Mouse (Mus musculus) olfactory bulb, adult 2 months (tissue): ENCODE results near the gene Gp9. TPM values are rescaled to one million over a fixed set of nuclear protein-coding genes. Genes with fewer than 3 reads are reported as not detected.

Source experiments
- H3K27ac ChIP-seq: fragments of 200-500 bp; 2 replicates; pipeline ENCODE4 v1.5.1; 2012; ENCODE audit warnings: low read depth, low read length; ENCODE audit not compliant: insufficient read depth
- H3K4me1 ChIP-seq: fragments of 200-500 bp; 2 replicates; pipeline ENCODE4 v1.6.1; 2012; ENCODE audit warnings: low read length; ENCODE audit not compliant: control insufficient read depth, insufficient read depth
- H3K4me3 ChIP-seq: fragments of 200-500 bp; 2 replicates; pipeline ENCODE4 v1.5.1; 2012; ENCODE audit warnings: mild to moderate bottlenecking, low read depth, low read length, moderate library complexity; ENCODE audit not compliant: insufficient read depth
- CTCF ChIP-seq: fragments of 200-500 bp; IDR thresholded peaks from 2 replicates; pipeline ENCODE4 v1.5.1; 2012; ENCODE audit warnings: low read depth, mild to moderate bottlenecking, low read length, moderate library complexity; ENCODE audit not compliant: insufficient read depth
- POLR2A ChIP-seq: fragments of 200-500 bp; IDR thresholded peaks from 2 replicates; pipeline ENCODE4 v1.6.1; 2012; ENCODE audit warnings: mild to moderate bottlenecking, low read depth, low read length, moderate library complexity; ENCODE audit not compliant: insufficient read depth
- whole genome bisulfite sequencing: fragments of 180-500 bp; shearing (Covaris S2); methylation state at CpG from one replicate; pipeline ENCODE4 v1.1.7; 2018; 5-methylcytosine and 5-hydroxymethylcytosine counted together
- polyA plus RNA-seq: library from polyadenylated mRNA; stranded (reverse); fragments of >200 nt; gene quantifications from 2 replicates; pipeline ENCODE4 v1.2.4, GENCODE M21; 2012; ENCODE audit warnings: low replicate concordance; ENCODE audit not compliant: missing spikeins, insufficient read depth, insufficient read length

Gene Gp9
- polyA plus RNA-seq, 1 experiment, result not detected

GRCm38 (mm10) chr6:87736923-87737322, 40.9 kb upstream of the Gp9 start:
- Histone ChIP-seq H3K4me3 (no peak overlapping the region), H3K4me1 (peaks cover 5% of the 10 kb centered on the region), H3K27ac (no peak overlapping the region)
- WGBS, result 90% methylated on average over 4 of the region's 4 CpGs
- TF ChIP-seq POLR2A (no peak), CTCF (no peak)

- Histone ChIP-seq H3K4me1 (no peaks in the 10 kb centered on the region; the same call in 1 of the 2 replicates), H3K4me3 (no peak overlapping the region), H3K27ac (no peak overlapping the region)
- 88% methylated on average over 4 of the region's 4 CpGs for WGBS
- TF ChIP-seq CTCF, result no peak
- TF ChIP-seq POLR2A, result no peak
Observed at GRCm38 (mm10) chr6:87737921-87738626, 39.8 kb upstream of the Gp9 start.

GRCm38 (mm10) chr6:87739898-87740297, 38.0 kb upstream of the Gp9 start:
- 76% methylated on average over 6 of the region's 6 CpGs for WGBS
- TF ChIP-seq POLR2A (no peak), CTCF (no peak)
- Histone ChIP-seq H3K4me3 (no peak overlapping the region), H3K27ac (no peak overlapping the region), H3K4me1 (no peaks in the 10 kb centered on the region)

GRCm38 (mm10) chr6:87740496-87740895, 37.4 kb upstream of the Gp9 start:
- H3K4me3 ChIP-seq, result no peak overlapping the region
- TF ChIP-seq POLR2A, result no peak
- no peak for TF ChIP-seq CTCF

GRCm38 (mm10) chr6:87741978-87742377, 35.9 kb upstream of the Gp9 start:
- H3K4me3 ChIP-seq, result no peak overlapping the region
- H3K4me1 ChIP-seq, result no peaks in the 10 kb centered on the region
- WGBS, result 93% methylated on average over 8 of the region's 8 CpGs
- TF ChIP-seq POLR2A (no peak), CTCF (no peak)
- H3K27ac ChIP-seq, result no peak overlapping the region

More at GRCm38 (mm10) chr6:87740496-87740895, 37.4 kb upstream of the Gp9 start:
- Histone ChIP-seq H3K4me1 (no peaks in the 10 kb centered on the region), H3K27ac (no peak overlapping the region)

- H3K27ac ChIP-seq, result no peak overlapping the region
- no peak overlapping the region for H3K4me3 ChIP-seq
- WGBS, result 85% methylated on average over 5 of the region's 5 CpGs
- H3K4me1 ChIP-seq, result no peaks in the 10 kb centered on the region
- no peak for TF ChIP-seq POLR2A
- no peak for TF ChIP-seq CTCF
Observed at GRCm38 (mm10) chr6:87742804-87743203, 35.1 kb upstream of the Gp9 start.

- Histone ChIP-seq H3K4me1 (no peaks in the 10 kb centered on the region), H3K27ac (no peak overlapping the region), H3K4me3 (no peak overlapping the region)
- WGBS, result 65% methylated on average over 5 of the region's 5 CpGs
- TF ChIP-seq CTCF (no peak), POLR2A (no peak)
Observed at GRCm38 (mm10) chr6:87743281-87743680, 34.6 kb upstream of the Gp9 start.

GRCm38 (mm10) chr6:87744632-87745031, 33.2 kb upstream of the Gp9 start:
- TF ChIP-seq POLR2A, result no peak
- TF ChIP-seq CTCF, result no peak
- no peaks in the 10 kb centered on the region for H3K4me1 ChIP-seq
- no peak overlapping the region for H3K27ac ChIP-seq
- H3K4me3 ChIP-seq, result no peak overlapping the region
- WGBS, result 92% methylated on average over 3 of the region's 3 CpGs

- H3K4me3 ChIP-seq, result no peak overlapping the region
- no peak overlapping the region for H3K27ac ChIP-seq
- H3K4me1 ChIP-seq, result no peaks in the 10 kb centered on the region
- WGBS, result 48% methylated on average over 1 of the region's 1 CpGs
- TF ChIP-seq CTCF (no peak), POLR2A (no peak)
Observed at GRCm38 (mm10) chr6:87745301-87745700, 32.6 kb upstream of the Gp9 start.

GRCm38 (mm10) chr6:87746059-87746458, 31.8 kb upstream of the Gp9 start:
- Histone ChIP-seq H3K4me3 (no peak overlapping the region), H3K4me1 (no peaks in the 10 kb centered on the region), H3K27ac (no peak overlapping the region)
- TF ChIP-seq CTCF (no peak), POLR2A (no peak)
- WGBS, result 60% methylated on average over 3 of the region's 3 CpGs
